Mouse (Mus musculus) spleen, adult 2 months (tissue): ENCODE data around the gene Nmb.

ENCODE experiments used
- CTCF ChIP-seq: fragments of 200-500 bp; IDR thresholded peaks from 2 replicates; pipeline ENCODE4 v1.5.1; 2011; ENCODE audit warnings: mild to moderate bottlenecking, inconsistent platforms; ENCODE audit not compliant: insufficient read depth, insufficient read length, insufficient replicate concordance; ENCODE audit errors: extremely low read depth
- POLR2A ChIP-seq: fragments of 200-500 bp; IDR thresholded peaks from 2 replicates; pipeline ENCODE4 v1.6.1; 2011; ENCODE audit warnings: low read depth, low read length, inconsistent platforms

GRCm38 (mm10) chr7:80868686-80869085 is 36.2 kb downstream of the Nmb start:
- TF ChIP-seq CTCF: no peak
- no peak for TF ChIP-seq POLR2A
